Mouse (Mus musculus) lung, embryonic 14.5 days (tissue): ENCODE measurements at regions not wholly inside any gene's neighbourhood (a gene's known extent, or its start where the extent isn't known, plus 50 kb on each side); places are given as distances from the start of the nearest gene placed in this dataset.
"Not testable (repeated sequence)": the region's sequence is repeated elsewhere in the genome, so short reads cannot be mapped to it uniquely, and the experiment has no call there.

Experiments
- ATAC-seq: fragments of 200-750 bp; cut with Nextera tagmentation; 2 replicates; pipeline ENCODE4 v1.8.0; 2017; ENCODE audit warnings: mild to moderate bottlenecking, moderate TSS enrichment, moderate library complexity; ENCODE audit not compliant: insufficient read depth
- DNase-seq: peaks from one replicate; pipeline ENCODE4 v3.0.0-alpha.2; 2015
- H3K27ac ChIP-seq: fragments of 300-500 bp; sonication (generic); 2 replicates; pipeline ENCODE4 v1.5.1; 2014; ENCODE audit warnings: low read depth, mild to moderate bottlenecking, moderate library complexity
- H3K27me3 ChIP-seq: fragments of 300-500 bp; sonication (generic); 2 replicates; pipeline ENCODE4 v1.6.1; 2014; ENCODE audit warnings: low read length, control low read depth; ENCODE audit not compliant: insufficient read depth
- H3K36me3 ChIP-seq: fragments of 300-500 bp; sonication (generic); 2 replicates; pipeline ENCODE4 v1.6.1; 2014; ENCODE audit warnings: control low read depth; ENCODE audit not compliant: insufficient read depth
- H3K4me1 ChIP-seq: fragments of 300-500 bp; sonication (generic); 2 replicates; pipeline ENCODE4 v1.6.1; 2014; ENCODE audit warnings: antibody characterized with exemption, control low read depth; ENCODE audit not compliant: insufficient read depth
- H3K4me2 ChIP-seq: fragments of 300-500 bp; sonication (generic); 2 replicates; pipeline ENCODE4 v1.6.1; 2014; ENCODE audit warnings: mild to moderate bottlenecking
- H3K4me3 ChIP-seq: fragments of 300-500 bp; sonication (generic); 2 replicates; pipeline ENCODE4 v1.5.1; 2014; ENCODE audit warnings: low read depth, low read length
- H3K9ac ChIP-seq: fragments of 300-500 bp; sonication (generic); 2 replicates; pipeline ENCODE4 v1.6.1; 2014
- H3K9me3 ChIP-seq: fragments of 300-500 bp; sonication (generic); 2 replicates; pipeline ENCODE4 v1.6.1; 2016; ENCODE audit warnings: low read depth, low read length, control low read depth
- CTCF ChIP-seq: IDR thresholded peaks from 2 replicates; pipeline ENCODE4 v1.5.1; 2016; ENCODE audit warnings: antibody characterized with exemption, low read depth
- WGBS: fragments of 180-500 bp; shearing (Covaris S2); extraction: QIAGEN DNeasy Blood & Tissue Kit; methylation state at CpG from one replicate; pipeline ENCODE4 v1.1.7; 2014; 5-methylcytosine and 5-hydroxymethylcytosine counted together

GRCm38 (mm10) chr4:7247816-7248215, 991.0 kb downstream of the Car8 start:
- Histone ChIP-seq H3K36me3 (no peaks in the 10 kb centered on the region), H3K4me2 (no peak overlapping the region), H3K9ac (no peak overlapping the region), H3K9me3 (no peaks in the 10 kb centered on the region), H3K4me1 (no peaks in the 10 kb centered on the region), H3K27me3 (no peaks in the 10 kb centered on the region), H3K4me3 (no peak overlapping the region), H3K27ac (no peak overlapping the region)
- ATAC-seq (no peak), DNase-seq (no peak)
- 77% methylated on average over 4 of the region's 4 CpGs for WGBS
- no peak for TF ChIP-seq CTCF

- no peak for DNase-seq
- no peak for TF ChIP-seq CTCF
Measured at GRCm38 (mm10) chr4:7247244-7247643, 991.6 kb downstream of the Car8 start.

GRCm38 (mm10) chr4:7246828-7247227, 992.0 kb downstream of the Car8 start:
- Histone ChIP-seq H3K9me3 (no peaks in the 10 kb centered on the region), H3K4me3 (no peak overlapping the region), H3K9ac (no peak overlapping the region), H3K27ac (no peak overlapping the region), H3K4me1 (no peaks in the 10 kb centered on the region), H3K27me3 (no peaks in the 10 kb centered on the region), H3K36me3 (no peaks in the 10 kb centered on the region), H3K4me2 (no peak overlapping the region)
- 80% methylated on average over 4 of the region's 4 CpGs for WGBS
- ATAC-seq: no peak
- DNase-seq: no peak
- TF ChIP-seq CTCF: no peak

More at GRCm38 (mm10) chr4:7247244-7247643, 991.6 kb downstream of the Car8 start:
- no peaks in the 10 kb centered on the region for H3K4me1 ChIP-seq
- H3K9me3 ChIP-seq: no peaks in the 10 kb centered on the region
- no peaks in the 10 kb centered on the region for H3K27me3 ChIP-seq
- no peak for ATAC-seq
- H3K27ac ChIP-seq: no peak overlapping the region
- WGBS: 67% methylated on average over 4 of the region's 4 CpGs
- no peak overlapping the region for H3K4me3 ChIP-seq
- H3K36me3 ChIP-seq: no peaks in the 10 kb centered on the region
- H3K9ac ChIP-seq: no peak overlapping the region
- no peak overlapping the region for H3K4me2 ChIP-seq

GRCm38 (mm10) chr4:7245653-7246052, 993.2 kb downstream of the Car8 start:
- DNase-seq: no peak
- no peak overlapping the region for H3K4me3 ChIP-seq
- H3K4me1 ChIP-seq: no peaks in the 10 kb centered on the region
- H3K27me3 ChIP-seq: no peaks in the 10 kb centered on the region
- H3K4me2 ChIP-seq: no peak overlapping the region
- 85% methylated on average over 2 of the region's 2 CpGs for WGBS
- H3K36me3 ChIP-seq: no peaks in the 10 kb centered on the region
- no peaks in the 10 kb centered on the region for H3K9me3 ChIP-seq
- no peak overlapping the region for H3K9ac ChIP-seq
- H3K27ac ChIP-seq: no peak overlapping the region
- no peak for TF ChIP-seq CTCF
- no peak for ATAC-seq

GRCm38 (mm10) chr4:7237848-7238247, 1001.0 kb downstream of the Car8 start:
- Histone ChIP-seq H3K27me3 (no peaks in the 10 kb centered on the region), H3K9me3 (no peaks in the 10 kb centered on the region), H3K36me3 (no peaks in the 10 kb centered on the region), H3K27ac (no peak overlapping the region), H3K9ac (no peak overlapping the region), H3K4me1 (no peaks in the 10 kb centered on the region), H3K4me3 (no peak overlapping the region), H3K4me2 (no peak overlapping the region)
- no peak for TF ChIP-seq CTCF
- DNase-seq (no peak), ATAC-seq (no peak)
- 80% methylated on average over 3 of the region's 3 CpGs for WGBS

GRCm38 (mm10) chr4:7234537-7234936, 1004.3 kb downstream of the Car8 start:
- ATAC-seq, H3K9me3 ChIP-seq, H3K27me3 ChIP-seq, H3K27ac ChIP-seq, DNase-seq, H3K4me1 ChIP-seq, H3K4me2 ChIP-seq, H3K4me3 ChIP-seq, H3K36me3 ChIP-seq, H3K9ac ChIP-seq: not testable (repeated sequence)
- WGBS: 95% methylated on average over 6 of the region's 6 CpGs

- no peak overlapping the region for H3K4me2 ChIP-seq
- no peak overlapping the region for H3K4me3 ChIP-seq
- ATAC-seq: no peak
- WGBS: 75% methylated on average over 2 of the region's 2 CpGs
- H3K27me3 ChIP-seq: no peaks in the 10 kb centered on the region
- no peak for TF ChIP-seq CTCF
- no peak for DNase-seq
- H3K9me3 ChIP-seq: no peaks in the 10 kb centered on the region
- no peak overlapping the region for H3K27ac ChIP-seq
- no peak overlapping the region for H3K9ac ChIP-seq
- H3K4me1 ChIP-seq: no peaks in the 10 kb centered on the region
- H3K36me3 ChIP-seq: no peaks in the 10 kb centered on the region
Measured at GRCm38 (mm10) chr4:7228980-7229379, 1009.9 kb downstream of the Car8 start.

GRCm38 (mm10) chr4:7222922-7223321, 1015.9 kb downstream of the Car8 start:
- Histone ChIP-seq H3K27me3 (no peaks in the 10 kb centered on the region), H3K4me1 (no peaks in the 10 kb centered on the region), H3K9ac (no peak overlapping the region), H3K9me3 (no peaks in the 10 kb centered on the region), H3K4me2 (no peak overlapping the region), H3K27ac (no peak overlapping the region), H3K36me3 (no peaks in the 10 kb centered on the region), H3K4me3 (no peak overlapping the region)
- no peak for TF ChIP-seq CTCF
- 89% methylated on average over 3 of the region's 3 CpGs for WGBS
- ATAC-seq (no peak; the same call in 1 of the 2 replicates), DNase-seq (no peak)
